Mouse (Mus musculus): ENCODE measurements around the gene Hnrnpa3. TPM values are rescaled to one million over a fixed set of nuclear protein-coding genes. Genes with fewer than 3 reads are reported as not detected.

Gene Hnrnpa3
- polyA plus RNA-seq, 1 experiment from 2014 or later = 230 TPM

DNA sequence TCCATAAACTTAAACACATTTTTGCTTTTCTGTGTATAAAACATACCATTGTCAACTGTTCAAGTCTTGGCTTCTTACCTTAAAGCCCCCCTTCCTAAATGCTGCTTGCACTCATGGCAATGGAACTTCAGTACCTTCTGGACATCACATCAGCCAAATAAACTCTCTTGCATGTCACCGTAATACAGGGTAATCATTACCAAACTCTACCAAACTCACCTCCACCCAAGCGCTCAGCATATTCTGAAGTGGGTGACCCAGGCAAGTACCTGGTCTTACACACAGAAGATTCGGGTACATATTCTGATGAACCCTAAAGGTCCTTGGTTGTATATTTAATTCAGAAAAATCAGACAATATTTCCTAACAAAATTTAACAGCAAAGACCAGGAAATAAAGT is 41.5 kb downstream of the Hnrnpa3 start:
- 78% methylated on average over 3 of the region's 3 CpGs for WGBS
- H3K9me3 ChIP-seq (ENCODE audit: control insufficient read depth, low read length) = no peaks in the 10 kb centered on the region
- no peak overlapping the region for H3K9ac ChIP-seq (ENCODE audit: low read length)
- H3K27ac ChIP-seq (ENCODE audit: low read depth) = no peak overlapping the region
- H3K4me2 ChIP-seq (ENCODE audit: low read length) = no peak overlapping the region
- no peaks in the 10 kb centered on the region for H3K27me3 ChIP-seq (replicated peaks; ENCODE audit: control insufficient read depth, insufficient read depth, low read length)
- ATAC-seq (replicated peaks; ENCODE audit: low FRiP score, low TSS enrichment, low read depth) (no peak), DNase-seq (ENCODE audit: low spot score) (no peak)
- H3K4me1 ChIP-seq (replicated peaks; ENCODE audit: control insufficient read depth, insufficient read depth, low read length) = peaks cover 41% of the 10 kb centered on the region
- H3K36me3 ChIP-seq (ENCODE audit: control insufficient read depth, insufficient read depth, low read length) = no peaks in the 10 kb centered on the region
- H3K4me3 ChIP-seq (ENCODE audit: low read depth, low read length) = no peak overlapping the region

DNA sequence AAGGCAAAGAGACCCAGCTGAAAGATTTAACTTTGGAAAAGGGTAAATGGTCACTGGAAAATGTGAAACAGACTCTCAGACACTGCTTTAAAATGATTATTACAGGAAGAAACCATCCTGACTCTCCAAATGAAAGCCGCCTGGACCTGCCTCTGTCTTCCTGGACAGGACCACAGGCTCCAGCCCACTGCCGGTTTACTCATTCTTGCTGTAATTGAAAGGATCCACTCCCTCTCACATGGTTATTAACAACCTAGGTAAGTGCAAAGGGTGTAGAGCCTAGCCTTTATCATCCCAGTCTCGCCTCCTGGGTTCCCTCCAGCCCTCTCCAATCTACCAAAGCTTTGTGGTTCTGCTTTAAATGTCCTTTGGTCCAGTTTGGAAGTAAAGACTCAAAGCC is 42.1 kb downstream of the Hnrnpa3 start:
- Histone ChIP-seq H3K27ac (ENCODE audit: low read depth) (no peak overlapping the region), H3K4me1 (replicated peaks; ENCODE audit: control insufficient read depth, insufficient read depth, low read length) (peaks cover 38% of the 10 kb centered on the region), H3K36me3 (ENCODE audit: control insufficient read depth, insufficient read depth, low read length) (no peaks in the 10 kb centered on the region), H3K9ac (ENCODE audit: low read length) (no peak overlapping the region), H3K4me2 (ENCODE audit: low read length) (peak overlapping the region; percentile 68), H3K9me3 (ENCODE audit: control insufficient read depth, low read length) (no peaks in the 10 kb centered on the region), H3K27me3 (replicated peaks; ENCODE audit: control insufficient read depth, insufficient read depth, low read length) (no peaks in the 10 kb centered on the region), H3K4me3 (ENCODE audit: low read depth, low read length) (peak overlapping the region; percentile 5; the same call in 1 of the 2 replicates)
- no peak for DNase-seq (ENCODE audit: low spot score)
- WGBS = 62% methylated on average over 3 of the region's 3 CpGs
- no peak for ATAC-seq (replicated peaks; ENCODE audit: low FRiP score, low TSS enrichment, low read depth)

DNA sequence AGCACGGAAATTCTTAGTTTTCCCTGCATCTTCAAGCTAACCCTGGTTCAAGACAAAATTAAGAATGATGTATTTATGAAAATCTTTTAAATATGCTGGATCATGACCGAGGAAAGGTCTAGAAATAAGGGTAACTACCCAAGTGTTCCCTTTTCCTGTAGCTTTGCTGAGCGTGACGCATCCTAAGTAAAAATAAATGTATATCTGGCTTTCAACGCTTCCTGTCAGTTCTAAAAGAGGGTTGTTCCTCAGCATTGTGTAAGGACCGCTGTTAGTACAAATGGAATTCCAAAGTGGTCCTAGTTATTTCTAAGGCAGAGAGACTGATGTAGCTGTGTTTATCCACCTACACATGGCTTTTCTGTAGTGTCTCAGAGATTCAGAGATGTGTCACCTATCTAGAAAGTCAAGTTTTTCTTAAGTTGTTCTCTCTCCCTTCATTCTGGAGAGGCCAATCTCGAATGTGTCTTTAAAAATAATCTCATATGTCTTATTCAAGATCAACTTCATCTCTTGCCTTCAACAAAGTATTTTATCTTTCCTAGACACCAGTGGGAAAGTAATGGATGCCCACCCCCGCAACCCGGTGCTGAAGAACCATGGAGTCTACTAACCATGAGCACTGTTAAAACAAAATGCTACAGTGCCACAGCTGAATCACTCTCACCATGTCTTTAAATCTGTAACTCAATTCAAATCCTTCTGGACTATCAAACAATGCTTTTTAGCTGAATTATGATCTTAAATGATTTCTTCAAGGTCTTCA is 42.9 kb downstream of the Hnrnpa3 start:
- Histone ChIP-seq H3K27me3 (replicated peaks; ENCODE audit: control insufficient read depth, insufficient read depth, low read length) (no peaks in the 10 kb centered on the region), H3K4me3 (ENCODE audit: low read depth, low read length) (peak overlapping the region; percentile 87), H3K36me3 (ENCODE audit: control insufficient read depth, insufficient read depth, low read length) (no peaks in the 10 kb centered on the region), H3K4me2 (ENCODE audit: low read length) (peak overlapping the region; percentile 68), H3K4me1 (replicated peaks; ENCODE audit: control insufficient read depth, insufficient read depth, low read length) (peaks cover 36% of the 10 kb centered on the region), H3K27ac (ENCODE audit: low read depth) (no peak overlapping the region; the same call in 1 of the 2 replicates), H3K9me3 (ENCODE audit: control insufficient read depth, low read length) (no peaks in the 10 kb centered on the region), H3K9ac (ENCODE audit: low read length) (peak overlapping the region; percentile 93)
- WGBS = 58% methylated on average over 9 of the region's 9 CpGs
- ATAC-seq (replicated peaks; ENCODE audit: low FRiP score, low TSS enrichment, low read depth) (no peak), DNase-seq (ENCODE audit: low spot score) (no peak)

DNA sequence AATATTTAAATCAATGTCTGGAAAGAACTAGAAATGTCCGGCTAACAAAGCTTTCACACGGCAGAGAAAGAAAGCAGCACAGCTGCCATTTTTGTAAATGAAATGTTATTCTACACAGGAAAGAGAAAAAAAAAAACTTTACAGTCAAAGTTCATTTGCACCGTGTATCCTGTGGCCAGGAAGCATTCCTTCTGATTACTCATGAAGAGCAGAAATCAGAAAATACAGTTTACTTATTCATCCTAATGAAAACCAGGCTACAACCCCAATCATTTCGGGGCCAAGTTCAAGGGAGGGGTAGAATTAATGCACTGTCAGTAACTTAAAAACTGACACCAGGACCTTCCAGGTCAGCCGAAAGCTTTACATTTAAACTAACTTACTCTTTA is 43.5 kb downstream of the Hnrnpa3 start:
- Histone ChIP-seq H3K4me2 (ENCODE audit: low read length) (peak overlapping the region; percentile 68), H3K9ac (ENCODE audit: low read length) (peak overlapping the region; percentile 93), H3K27ac (ENCODE audit: low read depth) (peak overlapping the region; percentile 97), H3K4me3 (ENCODE audit: low read depth, low read length) (peak overlapping the region; percentile 87), H3K9me3 (ENCODE audit: control insufficient read depth, low read length) (no peaks in the 10 kb centered on the region), H3K27me3 (replicated peaks; ENCODE audit: control insufficient read depth, insufficient read depth, low read length) (no peaks in the 10 kb centered on the region), H3K4me1 (replicated peaks; ENCODE audit: control insufficient read depth, insufficient read depth, low read length) (peaks cover 36% of the 10 kb centered on the region), H3K36me3 (ENCODE audit: control insufficient read depth, insufficient read depth, low read length) (no peaks in the 10 kb centered on the region)
- DNase-seq (ENCODE audit: low spot score) (no peak), ATAC-seq (replicated peaks; ENCODE audit: low FRiP score, low TSS enrichment, low read depth) (no peak)
- 8% methylated on average over 5 of the region's 5 CpGs for WGBS

DNA sequence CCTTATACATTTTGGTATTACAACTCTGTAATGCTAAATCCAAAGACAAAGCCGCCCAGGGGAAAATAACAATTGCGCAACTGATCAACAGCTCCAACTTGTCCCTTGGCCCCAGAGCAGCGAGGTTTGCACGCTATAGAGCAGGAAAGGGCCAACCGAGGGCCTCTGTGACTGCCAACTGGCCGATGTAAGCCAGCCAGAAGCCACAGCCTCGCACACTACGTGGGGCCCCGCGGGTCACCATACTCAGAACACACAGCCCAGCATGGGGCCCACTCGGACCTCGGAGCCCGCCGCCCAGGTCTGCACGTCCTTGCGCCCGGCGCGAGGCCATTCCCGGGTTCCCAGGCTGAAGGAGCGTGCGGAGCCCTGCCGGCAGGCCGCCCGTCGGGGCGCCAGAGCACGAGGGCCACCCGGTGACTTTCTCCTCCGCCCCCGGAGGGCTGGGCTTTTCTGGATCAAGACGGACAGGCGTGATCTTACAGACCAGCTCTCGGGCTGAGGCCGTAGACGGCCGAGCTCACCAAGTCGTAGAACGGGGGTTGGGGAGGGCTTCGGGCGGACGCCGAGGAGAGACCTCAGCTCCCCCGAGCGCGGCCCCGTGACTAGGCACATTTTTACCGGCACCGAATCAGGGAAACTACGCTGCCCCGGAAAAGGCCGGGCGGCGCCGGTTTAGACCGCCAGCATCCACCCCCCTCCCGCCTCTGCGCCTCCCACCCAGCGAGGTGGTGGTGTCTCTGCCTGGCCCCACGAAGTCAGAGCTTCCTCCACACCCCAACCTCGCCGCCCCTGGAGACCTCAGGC is 44.5 kb downstream of the Hnrnpa3 start:
- H3K4me1 ChIP-seq (replicated peaks; ENCODE audit: control insufficient read depth, insufficient read depth, low read length) = peaks cover 30% of the 10 kb centered on the region
- H3K27me3 ChIP-seq (replicated peaks; ENCODE audit: control insufficient read depth, insufficient read depth, low read length) = no peaks in the 10 kb centered on the region
- ATAC-seq (replicated peaks; ENCODE audit: low FRiP score, low TSS enrichment, low read depth) (peak; percentile 63), DNase-seq (ENCODE audit: low spot score) (peak; percentile 95)
- H3K36me3 ChIP-seq (ENCODE audit: control insufficient read depth, insufficient read depth, low read length) = no peaks in the 10 kb centered on the region
- H3K27ac ChIP-seq (ENCODE audit: low read depth) = peak overlapping the region; percentile 97
- peak overlapping the region; percentile 93 for H3K9ac ChIP-seq (ENCODE audit: low read length)
- WGBS = under 1% methylated on average over 57 of the region's 62 CpGs
- peak overlapping the region; percentile 87 for H3K4me3 ChIP-seq (ENCODE audit: low read depth, low read length)
- peak overlapping the region; percentile 68 for H3K4me2 ChIP-seq (ENCODE audit: low read length)
- no peaks in the 10 kb centered on the region for H3K9me3 ChIP-seq (ENCODE audit: control insufficient read depth, low read length)

DNA sequence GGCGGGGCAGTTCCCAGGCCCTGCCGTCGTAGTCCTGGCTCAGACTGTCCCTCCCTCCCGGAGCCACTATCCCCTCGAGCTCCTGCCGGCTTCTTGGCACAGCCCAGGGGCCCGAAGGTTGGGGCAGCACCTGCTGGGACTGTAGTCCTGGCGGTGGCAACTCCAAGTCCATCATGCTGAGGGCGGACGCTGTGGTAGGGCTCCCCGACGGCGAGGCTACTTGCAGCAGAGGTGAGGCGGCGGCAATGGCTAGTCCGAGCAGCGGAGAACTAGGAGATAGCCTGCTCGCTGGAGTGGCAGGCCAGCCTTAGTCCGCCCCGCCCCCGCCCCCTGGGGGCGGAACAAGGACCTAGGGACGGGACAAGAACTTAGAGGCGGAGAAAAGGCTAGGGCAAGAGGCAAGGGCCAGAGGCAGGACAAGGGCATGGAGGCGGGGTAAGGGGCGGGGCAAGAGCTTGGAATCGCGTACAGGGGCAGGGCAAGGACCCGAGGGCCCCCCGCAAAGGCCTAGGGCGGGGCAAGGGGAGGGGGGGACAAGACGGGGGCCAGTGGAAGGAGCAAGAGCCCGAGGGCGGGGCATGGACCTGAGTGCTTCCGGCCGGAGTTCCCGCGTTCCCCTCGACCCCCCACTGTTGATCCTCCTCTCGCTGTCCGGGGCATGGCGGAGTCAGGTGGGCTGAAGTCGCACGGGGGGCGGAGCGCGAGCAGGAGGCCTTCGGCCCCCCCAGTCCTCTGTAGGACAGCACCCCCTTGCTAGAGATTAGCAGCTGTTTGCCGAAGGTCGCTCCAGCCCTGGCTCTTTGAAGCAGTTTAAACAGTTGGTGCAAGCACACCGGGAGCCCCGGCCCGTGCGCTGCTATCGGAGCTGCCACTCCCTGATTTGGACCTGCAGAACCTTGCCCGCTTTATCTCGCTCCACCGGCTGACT is 45.4 kb downstream of the Hnrnpa3 start, which contains the start of gene Nfe2l2:
Nfe2l2 (minus strand) TSS at position 408 of the 928 bp plus-strand sequence.
- Histone ChIP-seq H3K4me3 (ENCODE audit: low read depth, low read length) (peak within 1 kb of the TSS; percentile 87), H3K4me2 (ENCODE audit: low read length) (peak within 1 kb of the TSS; percentile 68), H3K27me3 (replicated peaks; ENCODE audit: control insufficient read depth, insufficient read depth, low read length) (no peaks in the 10 kb centered on the region), H3K9ac (ENCODE audit: low read length) (peak within 1 kb of the TSS; percentile 93), H3K4me1 (replicated peaks; ENCODE audit: control insufficient read depth, insufficient read depth, low read length) (peaks cover 23% of the 10 kb centered on the region), H3K9me3 (ENCODE audit: control insufficient read depth, low read length) (peaks cover 4% of the 10 kb centered on the region; the same call in 1 of the 2 replicates), H3K36me3 (ENCODE audit: control insufficient read depth, insufficient read depth, low read length) (no peaks in the 10 kb centered on the region), H3K27ac (ENCODE audit: low read depth) (peak within 1 kb of the TSS; percentile 97)
- under 1% methylated on average over 50 of the region's 58 CpGs for WGBS
- DNase-seq (ENCODE audit: low spot score) (peak; percentile 96), ATAC-seq (replicated peaks; ENCODE audit: low FRiP score, low TSS enrichment, low read depth) (peak; percentile 93)

DNA sequence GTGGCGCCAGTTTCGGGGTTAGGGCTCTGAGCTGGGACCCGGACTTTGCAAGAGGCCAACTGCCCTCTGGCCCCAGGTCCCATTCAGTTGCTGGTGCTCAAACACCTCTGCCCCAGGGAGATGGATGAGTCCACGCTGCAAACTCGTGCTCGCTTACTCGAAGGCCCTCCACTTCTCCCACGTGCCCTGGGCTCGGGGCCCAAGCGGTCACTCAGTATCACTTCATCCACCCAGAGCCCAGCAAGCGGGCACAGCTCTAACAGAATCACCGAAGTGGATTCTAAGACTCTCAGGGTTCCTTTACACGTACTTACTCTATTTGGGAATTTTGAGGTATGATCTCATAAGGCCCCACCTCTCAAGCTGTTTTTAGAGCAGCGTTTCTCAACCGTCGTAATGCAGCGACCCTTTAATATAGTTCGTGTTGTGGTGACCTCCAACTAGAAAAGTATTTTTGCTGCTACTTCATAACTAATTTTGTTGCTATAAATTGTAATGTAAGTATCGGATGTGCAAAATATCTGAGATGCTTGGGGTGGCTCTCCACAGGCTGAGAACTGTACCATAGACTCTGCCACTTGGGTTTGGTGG is 46.2 kb downstream of the Hnrnpa3 start:
- peaks cover 6% of the 10 kb centered on the region; the same call in 1 of the 2 replicates for H3K9me3 ChIP-seq (ENCODE audit: control insufficient read depth, low read length)
- H3K27me3 ChIP-seq (replicated peaks; ENCODE audit: control insufficient read depth, insufficient read depth, low read length) = no peaks in the 10 kb centered on the region
- ATAC-seq (replicated peaks; ENCODE audit: low FRiP score, low TSS enrichment, low read depth) (peak; percentile 20), DNase-seq (ENCODE audit: low spot score) (no peak)
- 16% methylated on average over 19 of the region's 19 CpGs for WGBS
- H3K9ac ChIP-seq (ENCODE audit: low read length) = peak overlapping the region; percentile 93
- no peaks in the 10 kb centered on the region for H3K36me3 ChIP-seq (ENCODE audit: control insufficient read depth, insufficient read depth, low read length)
- H3K4me2 ChIP-seq (ENCODE audit: low read length) = peak overlapping the region; percentile 68
- peak overlapping the region; percentile 97 for H3K27ac ChIP-seq (ENCODE audit: low read depth)
- H3K4me1 ChIP-seq (replicated peaks; ENCODE audit: control insufficient read depth, insufficient read depth, low read length) = peaks cover 21% of the 10 kb centered on the region
- H3K4me3 ChIP-seq (ENCODE audit: low read depth, low read length) = peak overlapping the region; percentile 87

DNA sequence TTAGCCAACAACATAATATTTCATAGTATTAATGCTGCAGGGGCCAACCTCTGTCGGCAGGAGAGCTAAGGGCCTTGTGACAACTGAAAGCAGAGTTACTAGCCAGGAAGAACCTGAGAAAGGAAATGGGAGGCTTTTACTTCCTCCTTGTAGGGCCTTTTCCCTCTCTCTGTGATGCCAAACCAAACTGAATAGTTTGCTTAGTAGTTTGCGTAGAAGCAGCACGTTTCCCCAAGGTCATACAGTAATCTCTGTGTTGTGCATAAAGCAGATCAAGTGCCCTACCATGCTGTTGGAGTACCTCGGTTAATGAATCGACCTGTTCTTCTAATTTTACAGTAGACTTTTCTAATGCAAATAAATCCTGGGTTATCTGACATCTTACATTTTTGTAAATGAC is 47.4 kb downstream of the Hnrnpa3 start:
- Histone ChIP-seq H3K4me3 (ENCODE audit: low read depth, low read length) (no peak overlapping the region), H3K4me1 (replicated peaks; ENCODE audit: control insufficient read depth, insufficient read depth, low read length) (peaks cover 21% of the 10 kb centered on the region), H3K9me3 (ENCODE audit: control insufficient read depth, low read length) (peaks cover 6% of the 10 kb centered on the region; the same call in 1 of the 2 replicates), H3K9ac (ENCODE audit: low read length) (no peak overlapping the region), H3K36me3 (ENCODE audit: control insufficient read depth, insufficient read depth, low read length) (no peaks in the 10 kb centered on the region), H3K27ac (ENCODE audit: low read depth) (no peak overlapping the region), H3K27me3 (replicated peaks; ENCODE audit: control insufficient read depth, insufficient read depth, low read length) (no peaks in the 10 kb centered on the region), H3K4me2 (ENCODE audit: low read length) (no peak overlapping the region)
- ATAC-seq (replicated peaks; ENCODE audit: low FRiP score, low TSS enrichment, low read depth) = no peak
- DNase-seq (ENCODE audit: low spot score) = no peak
- 64% methylated on average over 5 of the region's 5 CpGs for WGBS

Measured in intestine, embryonic 14.5 days (tissue).